Comparison of ENCODE assay signal across 15 mouse cellular contexts in genomic region chr10:41472962-41473481, GRCm38 (mm10). TPM values are rescaled to one million over a fixed set of nuclear protein-coding genes. Genes with fewer than 3 reads are reported as not detected.
DNase-seq lines count a peak whose midpoint lies in the region; ATAC-seq lines count a peak whose summit lies in the region.
"Had no signal": no experiment of that assay in that cellular context is flagged by ENCODE, and none has a peak within 500 bp of the region (broad histone marks: within the 10 kb centered on the region; RNA-seq: fewer than 3 reads in every experiment).

No protein-coding gene starts in this region.

- peak; percentile 22 for DNase-seq in thymus, postnatal 25 days
- DNase-seq in thymus, postnatal 0 days (ENCODE audit: low spot score): no peak
- no peak for DNase-seq in frontal cortex, adult 2 months (ENCODE audit: extremely low spot score in 1 of 2, low spot score in 1 of 2)
- DNase-seq in retina, embryonic 14.5 days (ENCODE audit: low spot score): no peak
- DNase-seq: cerebellum, postnatal 10 days; layer of hippocampus, adult 9-11 months had no signal

- ATAC-seq in heart, embryonic 12.5 days (ENCODE audit: insufficient number of reproducible peaks, low FRiP score): no peak
- no peak for ATAC-seq in heart, embryonic 11.5 days (replicated peaks; ENCODE audit: insufficient number of reproducible peaks, low FRiP score, low TSS enrichment)
- peak; percentile 36 for ATAC-seq in inflammation-experienced regulatory T-cells, adult 6 months
- ATAC-seq in cerebellum, adult (ENCODE audit: insufficient number of reproducible peaks, low FRiP score, low TSS enrichment): no peak
- ATAC-seq: midbrain, embryonic 15.5 days had no signal

- WGBS in heart, embryonic 12.5 days: 77% methylated on average over 5 of the region's 5 CpGs
- WGBS in heart, embryonic 11.5 days (ENCODE audit: insufficient replicate concordance): 66% methylated on average over 5 of the region's 5 CpGs

- H3K9me3 ChIP-seq in heart, embryonic 12.5 days (replicated peaks): no peaks in the 10 kb centered on the region
- H3K9me3 ChIP-seq in heart, embryonic 11.5 days (replicated peaks; ENCODE audit: control insufficient read depth, low read length): no peaks in the 10 kb centered on the region
- H3K9me3 ChIP-seq: embryonic facial prominence, embryonic 12.5 days; hindbrain, embryonic 12.5 days; limb, embryonic 10.5 days; liver, embryonic 15.5 days; midbrain, embryonic 15.5 days had no signal

- peaks cover 1% of the 10 kb centered on the region; the same call in 1 of the 2 replicates for H3K36me3 ChIP-seq in heart, embryonic 12.5 days
- H3K36me3 ChIP-seq in heart, embryonic 11.5 days (ENCODE audit: control insufficient read depth, insufficient read depth, low read length): peaks cover under 1% of the 10 kb centered on the region; the same call in 1 of the 2 replicates
- H3K36me3 ChIP-seq: liver, embryonic 15.5 days; midbrain, embryonic 15.5 days had no signal

- peak overlapping the region; percentile 82; the same call in 1 of the 2 replicates for H3K27ac ChIP-seq in heart, embryonic 12.5 days (ENCODE audit: poor library complexity, severe bottlenecking)
- no peak overlapping the region; the same call in 1 of the 2 replicates for H3K27ac ChIP-seq in heart, embryonic 11.5 days (ENCODE audit: low read depth, low read length)
- H3K27ac ChIP-seq: embryonic facial prominence, embryonic 12.5 days; hindbrain, embryonic 12.5 days; limb, embryonic 10.5 days; liver, embryonic 15.5 days; midbrain, embryonic 15.5 days had no signal

- no peaks in the 10 kb centered on the region for H3K27me3 ChIP-seq in heart, embryonic 12.5 days (replicated peaks)
- H3K27me3 ChIP-seq in heart, embryonic 11.5 days (ENCODE audit: control insufficient read depth, insufficient read depth, low read length): no peaks in the 10 kb centered on the region
- H3K27me3 ChIP-seq: embryonic facial prominence, embryonic 12.5 days; hindbrain, embryonic 12.5 days; midbrain, embryonic 15.5 days had no signal

- H3K4me3 ChIP-seq in heart, embryonic 12.5 days: no peak overlapping the region
- H3K4me3 ChIP-seq in heart, embryonic 11.5 days (ENCODE audit: low read depth, low read length): no peak overlapping the region
- H3K4me3 ChIP-seq: embryonic facial prominence, embryonic 12.5 days; hindbrain, embryonic 12.5 days; limb, embryonic 10.5 days; liver, embryonic 15.5 days; midbrain, embryonic 15.5 days had no signal

- no peak overlapping the region for H3K9ac ChIP-seq in heart, embryonic 12.5 days
- no peak overlapping the region for H3K9ac ChIP-seq in heart, embryonic 11.5 days (ENCODE audit: low read depth, low read length)
- H3K9ac ChIP-seq: embryonic facial prominence, embryonic 12.5 days; hindbrain, embryonic 12.5 days; liver, embryonic 15.5 days; midbrain, embryonic 15.5 days had no signal

- H3K4me1 ChIP-seq in heart, embryonic 12.5 days (replicated peaks): peaks cover 52% of the 10 kb centered on the region
- H3K4me1 ChIP-seq in heart, embryonic 11.5 days (ENCODE audit: control insufficient read depth, insufficient read depth, low read length): peaks cover 34% of the 10 kb centered on the region

- no peak overlapping the region for H3K4me2 ChIP-seq in heart, embryonic 12.5 days
- H3K4me2 ChIP-seq in heart, embryonic 11.5 days: no peak overlapping the region
- H3K4me2 ChIP-seq: embryonic facial prominence, embryonic 12.5 days; hindbrain, embryonic 12.5 days; liver, embryonic 15.5 days; midbrain, embryonic 15.5 days had no signal

RNA-seq across cellular contexts. Expression of gene Mical1, which starts 3.1 kb away (rescaled TPM):
- 38.9 and 45.3 TPM in 2 replicates for polyA plus RNA-seq in heart, embryonic 12.5 days (2016; fragmentation: Nextera tagmentation; extraction: Ambion mirVana)
- 31.1 and 33.9 TPM in 2 replicates for polyA plus RNA-seq in heart, embryonic 11.5 days (2014; fragmentation: Nextera tagmentation; extraction: Ambion mirVana)
- 72.9 and 82.9 TPM in 2 replicates for polyA plus RNA-seq in thymus, postnatal 0 days (2015; fragmentation: Nextera tagmentation; extraction: Ambion mirVana)
- polyA plus RNA-seq in inflammation-experienced regulatory T-cells, adult 6 months (2017; shearing (Covaris generic)): 100 to 1,000 TPM in 2 of 3 experiments, 10 to 100 TPM in 1; 84.9 to 115 (median 101) TPM
- 15.2 and 18.1 TPM in 2 replicates for polyA plus RNA-seq in frontal cortex, adult 2 months (2012; rRNA removed)

RNA-seq across cellular contexts. Expression of gene Smpd2, which starts 17.1 kb away (rescaled TPM):
- polyA plus RNA-seq in heart, embryonic 12.5 days (2016; fragmentation: Nextera tagmentation; extraction: Ambion mirVana): 42.7 and 45.6 TPM in 2 replicates
- polyA plus RNA-seq in heart, embryonic 11.5 days (2014; fragmentation: Nextera tagmentation; extraction: Ambion mirVana): 46.7 and 46.8 TPM in 2 replicates
- 53.7 and 57.5 TPM in 2 replicates for polyA plus RNA-seq in thymus, postnatal 0 days (2015; fragmentation: Nextera tagmentation; extraction: Ambion mirVana)
- polyA plus RNA-seq in inflammation-experienced regulatory T-cells, adult 6 months (2017; shearing (Covaris generic)): 10 to 100 TPM; 19.3 to 29.5 (median 27.7) TPM
- 39.7 and 41.0 TPM in 2 replicates for polyA plus RNA-seq in frontal cortex, adult 2 months (2012; rRNA removed)

RNA-seq across cellular contexts. Expression of gene Ppil6, which starts 17.2 kb away (rescaled TPM):
- polyA plus RNA-seq in heart, embryonic 12.5 days (2016; fragmentation: Nextera tagmentation; extraction: Ambion mirVana): 1.1 TPM in 2 replicates
- polyA plus RNA-seq in heart, embryonic 11.5 days (2014; fragmentation: Nextera tagmentation; extraction: Ambion mirVana): 0.75 and 1.4 TPM in 2 replicates
- 1.2 and 1.4 TPM in 2 replicates for polyA plus RNA-seq in thymus, postnatal 0 days (2015; fragmentation: Nextera tagmentation; extraction: Ambion mirVana)
- not detected for polyA plus RNA-seq in inflammation-experienced regulatory T-cells, adult 6 months (2017; shearing (Covaris generic))
- 3.5 and 4.3 TPM in 2 replicates for polyA plus RNA-seq in frontal cortex, adult 2 months (2012; rRNA removed)

RNA-seq across cellular contexts. Expression of gene Zbtb24, which starts 22.8 kb away (rescaled TPM):
- 13.3 and 13.5 TPM in 2 replicates for polyA plus RNA-seq in heart, embryonic 12.5 days (2016; fragmentation: Nextera tagmentation; extraction: Ambion mirVana)
- 11.7 and 12.5 TPM in 2 replicates for polyA plus RNA-seq in heart, embryonic 11.5 days (2014; fragmentation: Nextera tagmentation; extraction: Ambion mirVana)
- polyA plus RNA-seq in thymus, postnatal 0 days (2015; fragmentation: Nextera tagmentation; extraction: Ambion mirVana): 23.3 and 23.8 TPM in 2 replicates
- 10 to 100 TPM; 21.3 to 33.2 (median 29.7) TPM for polyA plus RNA-seq in inflammation-experienced regulatory T-cells, adult 6 months (2017; shearing (Covaris generic))
- 16.8 and 19.4 TPM in 2 replicates for polyA plus RNA-seq in frontal cortex, adult 2 months (2012; rRNA removed)

RNA-seq across cellular contexts. Expression of gene Cd164, which starts 46.2 kb away (rescaled TPM):
- polyA plus RNA-seq in heart, embryonic 12.5 days (2016; fragmentation: Nextera tagmentation; extraction: Ambion mirVana): 217 and 224 TPM in 2 replicates
- 187 and 204 TPM in 2 replicates for polyA plus RNA-seq in heart, embryonic 11.5 days (2014; fragmentation: Nextera tagmentation; extraction: Ambion mirVana)
- 259 TPM in 2 replicates for polyA plus RNA-seq in thymus, postnatal 0 days (2015; fragmentation: Nextera tagmentation; extraction: Ambion mirVana)
- 100 to 1,000 TPM; 202 to 255 (median 243) TPM for polyA plus RNA-seq in inflammation-experienced regulatory T-cells, adult 6 months (2017; shearing (Covaris generic))
- 57.4 and 65.6 TPM in 2 replicates for polyA plus RNA-seq in frontal cortex, adult 2 months (2012; rRNA removed)
